Comparison of ENCODE assay signal across 15 mouse cellular contexts in the genomic region with DNA sequence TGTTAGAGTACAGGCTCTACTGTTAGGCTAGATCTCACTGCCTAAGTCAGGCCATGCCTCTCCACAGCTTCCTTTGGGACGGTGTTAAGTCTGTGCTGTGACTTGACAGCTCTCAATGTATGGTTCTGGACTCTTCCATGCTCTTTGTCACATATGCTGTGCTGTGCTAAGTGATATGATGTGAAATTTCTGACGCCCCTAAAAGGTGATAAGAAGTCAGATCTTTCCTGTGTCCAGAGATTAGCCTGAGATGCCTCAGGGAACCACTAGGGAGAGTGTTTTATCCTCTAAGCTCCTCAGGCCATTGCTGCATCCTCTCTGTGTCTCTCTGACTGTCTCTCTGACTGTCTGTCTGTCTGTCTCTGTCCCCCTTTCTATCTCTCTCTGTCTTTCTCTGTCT.
"Had no signal": no experiment of that assay in that cellular context is flagged by ENCODE, and none has a peak within 500 bp of the region (broad histone marks: within the 10 kb centered on the region; RNA-seq: fewer than 3 reads in every experiment).

No protein-coding gene starts in this region.

- H3K9me3 ChIP-seq: limb, embryonic 15.5 days; midbrain, embryonic 12.5 days; neural tube, embryonic 15.5 days had no signal

- H3K4me2 ChIP-seq: limb, embryonic 15.5 days; lung, embryonic 14.5 days; midbrain, embryonic 12.5 days; neural tube, embryonic 15.5 days had no signal

- DNase-seq: kidney, adult 9 months; kidney, postnatal 36 days; layer of hippocampus, adult 9-11 months; layer of hippocampus, postnatal 36 days; lung, embryonic 14.5 days; lung, postnatal 10 days; lung, postnatal 4 days; right cerebral cortex, adult 18-20 months; thymus, postnatal 4 days had no signal

- H3K27ac ChIP-seq: kidney, postnatal 0 days; limb, embryonic 15.5 days; midbrain, embryonic 12.5 days; neural tube, embryonic 15.5 days; stomach, postnatal 0 days had no signal

- H3K4me3 ChIP-seq: limb, embryonic 15.5 days; midbrain, embryonic 12.5 days; neural tube, embryonic 15.5 days had no signal

- H3K4me1 ChIP-seq: limb, embryonic 15.5 days; midbrain, embryonic 12.5 days; neural tube, embryonic 15.5 days had no signal

- H3K27me3 ChIP-seq: limb, embryonic 15.5 days; midbrain, embryonic 12.5 days; neural tube, embryonic 15.5 days had no signal

- H3K9ac ChIP-seq: limb, embryonic 15.5 days; lung, embryonic 14.5 days; midbrain, embryonic 12.5 days; neural tube, embryonic 15.5 days had no signal

- ATAC-seq: intestine, embryonic 16.5 days had no signal

- H3K36me3 ChIP-seq: limb, embryonic 15.5 days; midbrain, embryonic 12.5 days; neural tube, embryonic 15.5 days had no signal
